Mouse (Mus musculus) thymus, adult 2 months (tissue): ENCODE measurements at regions not wholly inside any gene's neighbourhood (a gene's known extent, or its start where the extent isn't known, plus 50 kb on each side); places are given as distances from the start of the nearest gene placed in this dataset.

Experiments
- DNase-seq: peaks from one replicate; pipeline ENCODE4 v3.0.0; 2021
- H3K27ac ChIP-seq: fragments of 200-500 bp; 2 replicates; pipeline ENCODE4 v1.5.1; 2012; ENCODE audit warnings: low read length, control low read depth; ENCODE audit not compliant: control insufficient read depth, insufficient read depth
- H3K27me3 ChIP-seq: fragments of 200-500 bp; 2 replicates; pipeline ENCODE4 v1.6.1; 2012; ENCODE audit warnings: mild to moderate bottlenecking, low read length, moderate library complexity, mixed read lengths; ENCODE audit not compliant: control insufficient read depth, insufficient read depth
- H3K36me3 ChIP-seq: fragments of 200-500 bp; 2 replicates; pipeline ENCODE4 v1.6.1; 2012; ENCODE audit warnings: mild to moderate bottlenecking, low read length, moderate library complexity; ENCODE audit not compliant: control insufficient read depth, insufficient read depth
- H3K4me1 ChIP-seq: fragments of 200-500 bp; replicated peaks from 2 replicates; pipeline ENCODE4 v1.6.1; 2012; ENCODE audit warnings: low read length; ENCODE audit not compliant: control insufficient read depth, insufficient read depth
- H3K4me3 ChIP-seq: fragments of 200-500 bp; 2 replicates; pipeline ENCODE4 v1.5.1; 2012; ENCODE audit warnings: mild to moderate bottlenecking, low read length, control low read depth, moderate library complexity; ENCODE audit not compliant: control insufficient read depth, insufficient read depth
- CTCF ChIP-seq: fragments of 200-500 bp; IDR thresholded peaks from 2 replicates; pipeline ENCODE4 v1.5.1; 2012; ENCODE audit warnings: mild to moderate bottlenecking, control low read depth, low read length, moderate library complexity, borderline replicate concordance; ENCODE audit not compliant: control insufficient read depth, poor library complexity, insufficient read depth; ENCODE audit errors: extremely low read depth
- POLR2A ChIP-seq: fragments of 200-500 bp; IDR thresholded peaks from 2 replicates; pipeline ENCODE4 v1.6.1; 2012; ENCODE audit warnings: mild to moderate bottlenecking, low read length, control low read depth, moderate library complexity; ENCODE audit not compliant: control insufficient read depth, poor library complexity, insufficient read depth; ENCODE audit errors: extremely low read depth
- whole genome bisulfite sequencing: fragments of 180-500 bp; shearing (Covaris S2); methylation state at CpG from one replicate; pipeline ENCODE4 v1.1.7; 2018; 5-methylcytosine and 5-hydroxymethylcytosine counted together

DNA sequence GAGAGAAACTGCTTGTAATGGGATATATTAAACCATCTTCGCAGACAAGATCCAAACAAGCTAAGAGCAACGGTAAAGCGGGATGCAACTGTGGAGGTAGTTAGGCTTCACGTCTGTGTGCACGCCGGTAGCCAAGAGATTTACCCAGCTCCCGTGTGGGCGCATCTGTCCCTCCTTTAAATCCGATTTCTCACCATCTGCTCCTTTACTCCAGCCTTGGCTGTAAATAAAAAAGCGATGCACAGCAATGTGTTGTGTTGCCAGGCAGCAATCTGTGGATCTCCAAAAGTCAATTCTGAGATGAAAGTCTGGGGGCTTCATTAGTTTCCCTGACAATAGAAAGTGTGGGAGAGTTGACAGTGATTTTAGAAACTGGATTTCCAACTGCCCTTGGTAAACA is 57.6 kb upstream of the Ralgps2 start:
- no peak overlapping the region for H3K27ac ChIP-seq
- DNase-seq = no peak
- WGBS = 95% methylated on average over 10 of the region's 10 CpGs
- H3K4me1 ChIP-seq = peaks cover under 1% of the 10 kb centered on the region; the same call in 1 of the 2 replicates
- no peaks in the 10 kb centered on the region for H3K36me3 ChIP-seq
- H3K27me3 ChIP-seq = no peaks in the 10 kb centered on the region
- H3K4me3 ChIP-seq = no peak overlapping the region
- TF ChIP-seq CTCF (no peak), POLR2A (no peak)

GRCm38 (mm10) chr1:156996084-156996880 is 56.9 kb upstream of the Ralgps2 start:
- peaks cover 3% of the 10 kb centered on the region; the same call in 1 of the 2 replicates for H3K4me1 ChIP-seq
- TF ChIP-seq CTCF (no peak), POLR2A (no peak)
- H3K36me3 ChIP-seq = no peaks in the 10 kb centered on the region
- no peak overlapping the region for H3K27ac ChIP-seq
- 79% methylated on average over 10 of the region's 10 CpGs for WGBS
- no peaks in the 10 kb centered on the region for H3K27me3 ChIP-seq
- DNase-seq = no peak
- H3K4me3 ChIP-seq = no peak overlapping the region

DNA sequence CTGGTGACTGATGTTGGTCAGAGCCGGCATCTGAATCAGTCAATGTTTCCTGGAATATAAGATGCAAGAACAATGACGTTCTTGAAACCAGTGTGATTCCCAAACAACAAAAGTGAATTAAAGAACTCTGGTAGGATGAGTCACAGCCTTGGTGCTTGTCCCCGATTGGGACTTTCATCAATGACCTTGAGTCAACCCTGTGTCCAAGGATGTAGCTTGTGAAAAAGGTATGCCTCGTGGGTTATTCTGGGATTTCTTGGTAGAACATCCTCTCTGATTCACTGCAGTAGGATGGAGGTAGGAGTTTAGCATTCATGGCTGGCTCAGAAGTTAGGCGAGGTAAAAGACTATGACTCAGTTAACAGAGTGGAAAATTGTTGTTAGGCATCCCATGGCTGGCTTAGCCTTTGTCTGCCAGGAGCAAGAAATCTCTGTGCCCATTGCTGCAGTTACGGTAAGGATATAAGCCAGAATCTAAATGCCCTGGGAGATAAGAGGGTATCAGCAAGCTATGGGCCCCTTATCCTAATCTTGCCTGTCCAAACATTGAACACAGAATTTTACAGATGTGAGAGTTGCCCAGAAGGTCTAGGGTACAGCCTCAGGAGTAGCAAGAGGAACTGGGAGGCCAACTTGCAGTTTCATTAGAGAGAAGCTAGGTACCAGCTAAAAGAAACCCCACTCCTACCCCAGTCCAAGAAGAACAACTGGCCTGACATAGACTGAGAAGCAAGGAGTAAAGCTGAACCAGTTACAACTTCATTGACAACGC is 55.9 kb upstream of the Ralgps2 start:
- 90% methylated on average over 7 of the region's 7 CpGs for WGBS
- Histone ChIP-seq H3K27ac (no peak overlapping the region), H3K36me3 (no peaks in the 10 kb centered on the region), H3K4me1 (peaks cover 6% of the 10 kb centered on the region; the same call in 1 of the 2 replicates), H3K4me3 (no peak overlapping the region), H3K27me3 (no peaks in the 10 kb centered on the region)
- DNase-seq = no peak
- TF ChIP-seq POLR2A (no peak), CTCF (no peak)

GRCm38 (mm10) chr1:156994644-156995016 is 55.2 kb upstream of the Ralgps2 start:
- TF ChIP-seq CTCF = no peak
- no peak for TF ChIP-seq POLR2A
- Histone ChIP-seq H3K36me3 (no peaks in the 10 kb centered on the region), H3K4me1 (peaks cover 11% of the 10 kb centered on the region), H3K27ac (no peak overlapping the region), H3K4me3 (no peak overlapping the region), H3K27me3 (no peaks in the 10 kb centered on the region)
- no peak for DNase-seq
- 95% methylated on average over 2 of the region's 2 CpGs for WGBS

- Histone ChIP-seq H3K27ac (no peak overlapping the region), H3K4me1 (peaks cover 16% of the 10 kb centered on the region), H3K27me3 (no peaks in the 10 kb centered on the region), H3K4me3 (no peak overlapping the region), H3K36me3 (no peaks in the 10 kb centered on the region)
- WGBS = 87% methylated on average over 15 of the region's 15 CpGs
- TF ChIP-seq CTCF (no peak), POLR2A (no peak)
- no peak for DNase-seq
Measured at GRCm38 (mm10) chr1:156994005-156994643, 54.7 kb upstream of the Ralgps2 start.

- WGBS = 36% methylated on average over 3 of the region's 3 CpGs
- H3K27ac ChIP-seq = no peak overlapping the region
- DNase-seq = no peak
- TF ChIP-seq POLR2A (no peak), CTCF (no peak)
- peaks cover 19% of the 10 kb centered on the region for H3K4me1 ChIP-seq
- H3K27me3 ChIP-seq = no peaks in the 10 kb centered on the region
- H3K36me3 ChIP-seq = no peaks in the 10 kb centered on the region
- no peak overlapping the region for H3K4me3 ChIP-seq
Measured at GRCm38 (mm10) chr1:156993105-156993504, 53.7 kb upstream of the Ralgps2 start.
